Mouse (Mus musculus) ES-Bruce4 (cell line): ENCODE measurements around the gene Tspan2.

Source experiments
- CTCF ChIP-seq: IDR thresholded peaks from one replicate; pipeline ENCODE4 v1.8.1; 2011; ENCODE audit warnings: low read depth, low read length
- EP300 ChIP-seq: IDR thresholded peaks from 2 replicates; pipeline ENCODE4 v1.6.1; 2011; ENCODE audit warnings: low read depth, low read length; ENCODE audit not compliant: insufficient read depth
- POLR2A ChIP-seq: IDR thresholded peaks from one replicate; pipeline ENCODE4 v1.8.1; 2011; ENCODE audit warnings: low read length; ENCODE audit not compliant: insufficient read depth

- TF ChIP-seq EP300 (no peak), CTCF (no peak), POLR2A (no peak)
Measured at GRCm38 (mm10) chr3:102686861-102687260, 47.5 kb upstream of the Tspan2 start.
